Mouse (Mus musculus): Measurements from ENCODE around the gene Gdi1.

Gene Gdi1

GRCm38 (mm10) chrX:74304867-74305700 is at the start of gene Gdi1:
Gdi1 (plus strand) TSS chrX:74304998.
- in situ Hi-C loops (cut with MseI, MboI) = no loop called here

GRCm38 (mm10) chrX:74257746-74258145 is 47.1 kb upstream of the Gdi1 start:
- in situ Hi-C loops (cut with MseI, MboI) = no loop called here

- in situ Hi-C loops (cut with MseI, MboI) = no loop called here
Observed at GRCm38 (mm10) chrX:74269736-74270061, 35.1 kb upstream of the Gdi1 start.

- in situ Hi-C loops (cut with MseI, MboI) = no loop called here
Observed at GRCm38 (mm10) chrX:74270062-74270901, 34.5 kb upstream of the Gdi1 start, which contains the start of gene Rpl10. Rpl10 (plus strand) TSS chrX:74270812.

GRCm38 (mm10) chrX:74270902-74271551 is 33.8 kb upstream of the Gdi1 start:
- in situ Hi-C loops (cut with MseI, MboI) = no loop called here

- in situ Hi-C loops (cut with MseI, MboI) = no loop called here
Observed at GRCm38 (mm10) chrX:74273422-74274322, 31.1 kb upstream of the Gdi1 start.

GRCm38 (mm10) chrX:74277916-74278315 is 26.9 kb upstream of the Gdi1 start:
- in situ Hi-C loops (cut with MseI, MboI) = no loop called here

- in situ Hi-C loops (cut with MseI, MboI) = no loop called here
Observed at GRCm38 (mm10) chrX:74281041-74281731, 23.6 kb upstream of the Gdi1 start.

GRCm38 (mm10) chrX:74281732-74282394 is 22.9 kb upstream of the Gdi1 start, which contains the start of the genes Taz and Dnase1l1:
Taz (plus strand) TSS chrX:74281912.
Dnase1l1 (minus strand) TSS chrX:74282337.
- in situ Hi-C loops (cut with MseI, MboI) = no loop called here

GRCm38 (mm10) chrX:74282395-74283091 is 22.3 kb upstream of the Gdi1 start:
- in situ Hi-C loops (cut with MseI, MboI) = no loop called here

- in situ Hi-C loops (cut with MseI, MboI) = no loop called here
Observed at GRCm38 (mm10) chrX:74283092-74283437, 21.7 kb upstream of the Gdi1 start.

- in situ Hi-C loops (cut with MseI, MboI) = no loop called here
Observed at GRCm38 (mm10) chrX:74293431-74293830, 11.4 kb upstream of the Gdi1 start.

- in situ Hi-C loops (cut with MseI, MboI) = no loop called here
Observed at GRCm38 (mm10) chrX:74296538-74297448, 8.0 kb upstream of the Gdi1 start, which contains the start of gene Atp6ap1. Atp6ap1 (plus strand) TSS chrX:74297097.

GRCm38 (mm10) chrX:74298348-74298747 is 6.5 kb upstream of the Gdi1 start:
- in situ Hi-C loops (cut with MseI, MboI) = no loop called here

- in situ Hi-C loops (cut with MseI, MboI) = no loop called here
Observed at GRCm38 (mm10) chrX:74299721-74300120, 5.1 kb upstream of the Gdi1 start.

- in situ Hi-C loops (cut with MseI, MboI) = no loop called here
Observed at GRCm38 (mm10) chrX:74312540-74313464, 8.0 kb downstream of the Gdi1 start, which contains the start of gene Fam50a. Fam50a (plus strand) TSS chrX:74313033.

GRCm38 (mm10) chrX:74328725-74329161 is 23.9 kb downstream of the Gdi1 start, which contains the start of gene Plxna3:
Plxna3 (plus strand) TSS chrX:74329066.
- in situ Hi-C loops (cut with MseI, MboI) = no loop called here
